Mouse (Mus musculus) right cerebral cortex, postnatal 4 days (tissue): ENCODE measurements at regions not wholly inside any gene's neighbourhood (a gene's known extent, or its start where the extent isn't known, plus 50 kb on each side); places are given as distances from the start of the nearest gene placed in this dataset.
A peak's percentile ranks its signal among the peaks of the same experiment; 100 is the strongest.

Source experiments
- DNase-seq: peaks from one replicate; pipeline ENCODE4 v3.0.0-alpha.2; 2022

- no peak for DNase-seq
Measured at GRCm38 (mm10) chr5:118426673-118427072, 133.8 kb upstream of the Med13l start.

DNA sequence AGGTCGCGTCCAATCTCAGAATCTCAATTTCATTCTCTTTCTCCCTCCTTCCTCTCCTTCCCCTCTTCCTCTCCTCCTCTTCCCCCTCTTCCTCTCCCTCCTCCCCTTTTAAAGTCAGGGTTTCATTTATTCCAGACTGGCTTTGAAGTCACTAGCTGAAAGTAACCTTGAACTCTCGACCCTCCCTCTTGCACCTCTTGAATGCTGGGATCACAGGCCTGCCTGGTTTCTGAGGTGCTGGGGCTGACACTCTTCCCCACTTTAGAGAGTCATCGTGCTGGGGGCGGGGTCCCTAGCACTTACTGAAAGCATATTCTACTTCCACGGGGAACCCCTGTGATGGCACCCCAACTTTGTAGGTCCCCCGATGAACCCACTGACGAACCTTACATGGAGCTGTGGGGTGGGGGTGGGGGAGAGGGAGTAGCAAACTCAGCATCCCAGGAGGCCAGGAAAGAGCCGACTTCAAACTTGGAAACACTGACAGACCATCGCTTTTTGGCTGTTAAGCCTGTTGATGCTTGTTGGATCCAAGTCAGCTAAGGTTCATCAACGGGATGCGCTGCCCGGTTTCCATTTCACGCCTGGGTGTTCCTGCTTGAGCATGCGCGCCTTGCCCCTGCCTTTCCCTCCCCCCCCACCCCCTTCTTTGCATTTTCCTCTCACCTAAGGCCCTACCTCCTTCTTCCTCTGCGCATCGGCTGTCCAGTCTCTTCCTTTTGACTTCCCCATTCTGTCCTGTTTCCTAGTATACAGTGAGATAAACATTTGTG is 132.0 kb upstream of the Med13l start:
- DNase-seq: no peak

- no peak for DNase-seq
Measured at GRCm38 (mm10) chr5:118433599-118433998, 126.9 kb upstream of the Med13l start.

GRCm38 (mm10) chr5:118434718-118435555 is 125.5 kb upstream of the Med13l start:
- no peak for DNase-seq

GRCm38 (mm10) chr5:118435556-118435950 is 124.9 kb upstream of the Med13l start:
- DNase-seq: no peak

- DNase-seq: no peak
Measured at GRCm38 (mm10) chr5:118436035-118436434, 124.4 kb upstream of the Med13l start.

DNA sequence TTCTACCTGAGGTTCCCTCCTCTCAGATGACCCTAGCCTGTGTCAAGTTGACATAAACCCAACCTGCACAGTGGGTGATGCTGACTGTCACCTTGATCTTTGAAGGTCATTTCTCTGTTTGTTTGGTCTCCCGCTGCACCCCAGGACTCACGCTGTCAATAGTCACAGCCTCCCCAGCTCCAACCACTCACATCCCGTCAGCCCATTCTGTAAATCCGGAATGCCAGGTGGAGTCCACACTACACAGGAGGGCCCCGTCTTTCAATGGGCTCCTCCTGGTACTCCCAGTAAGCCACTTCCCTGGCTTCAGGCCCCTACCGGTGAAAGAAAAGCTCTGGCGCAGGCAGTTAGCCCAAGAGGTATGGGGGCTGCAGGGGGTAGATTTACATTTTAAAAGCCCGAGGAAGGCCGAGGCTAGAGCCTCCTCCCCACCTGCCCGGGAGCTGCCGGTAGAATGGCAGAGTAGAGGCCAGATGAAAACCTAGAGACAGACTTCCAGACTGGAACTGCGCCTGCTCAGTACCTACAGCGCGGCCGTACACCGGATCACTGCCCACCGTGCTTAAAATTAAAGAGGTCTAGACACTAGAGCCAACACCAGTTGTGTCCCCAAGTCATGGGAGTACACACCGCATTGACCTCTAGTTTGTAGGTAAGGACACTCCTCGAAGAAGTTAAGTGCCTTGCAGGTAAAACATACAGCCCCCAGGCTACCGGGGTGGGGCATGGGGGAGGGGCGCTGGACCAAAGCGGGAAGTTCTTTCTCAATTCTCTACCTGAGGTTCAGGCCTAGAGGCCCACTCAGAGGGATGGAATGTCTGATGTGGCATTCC is 123.8 kb upstream of the Med13l start:
- DNase-seq: no peak

DNA sequence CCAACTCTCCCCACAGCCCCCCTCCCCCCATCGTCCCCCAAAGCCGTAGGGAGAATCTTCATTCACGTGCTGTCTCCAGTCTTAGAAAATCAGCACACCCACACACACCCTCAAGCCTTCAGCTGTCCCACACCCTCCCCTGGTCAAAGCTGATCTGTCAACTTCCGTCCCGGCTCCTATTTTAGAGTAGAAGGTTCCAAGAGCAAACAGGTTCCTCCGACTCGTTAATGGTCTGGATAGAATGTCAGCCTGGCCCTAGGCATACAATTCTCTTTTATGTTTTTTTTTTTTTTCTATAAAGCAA is 123.2 kb upstream of the Med13l start:
- DNase-seq: no peak

DNA sequence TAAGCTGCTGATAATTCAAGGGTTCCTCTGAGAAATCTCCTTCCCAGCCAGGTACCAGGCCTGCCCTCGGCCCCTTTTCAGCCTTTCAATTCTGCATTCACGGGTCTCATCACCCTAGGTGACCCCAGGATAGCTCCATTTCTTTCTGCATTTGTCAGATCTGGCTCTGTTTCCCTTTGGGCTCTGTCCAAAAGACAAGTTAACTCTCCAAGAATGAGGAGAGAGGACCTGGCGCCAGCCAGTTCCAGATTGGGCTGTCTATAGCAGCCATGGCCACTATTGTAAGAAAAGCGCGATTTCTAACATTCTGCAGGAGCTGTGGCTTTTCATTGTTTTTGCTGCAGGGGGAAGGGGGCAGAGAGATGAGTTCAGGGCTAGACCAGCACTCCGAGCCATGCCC is 122.5 kb upstream of the Med13l start:
- peak; percentile 20 for DNase-seq

- no peak for DNase-seq
Measured at GRCm38 (mm10) chr5:118444538-118445251, 115.8 kb upstream of the Med13l start.

DNA sequence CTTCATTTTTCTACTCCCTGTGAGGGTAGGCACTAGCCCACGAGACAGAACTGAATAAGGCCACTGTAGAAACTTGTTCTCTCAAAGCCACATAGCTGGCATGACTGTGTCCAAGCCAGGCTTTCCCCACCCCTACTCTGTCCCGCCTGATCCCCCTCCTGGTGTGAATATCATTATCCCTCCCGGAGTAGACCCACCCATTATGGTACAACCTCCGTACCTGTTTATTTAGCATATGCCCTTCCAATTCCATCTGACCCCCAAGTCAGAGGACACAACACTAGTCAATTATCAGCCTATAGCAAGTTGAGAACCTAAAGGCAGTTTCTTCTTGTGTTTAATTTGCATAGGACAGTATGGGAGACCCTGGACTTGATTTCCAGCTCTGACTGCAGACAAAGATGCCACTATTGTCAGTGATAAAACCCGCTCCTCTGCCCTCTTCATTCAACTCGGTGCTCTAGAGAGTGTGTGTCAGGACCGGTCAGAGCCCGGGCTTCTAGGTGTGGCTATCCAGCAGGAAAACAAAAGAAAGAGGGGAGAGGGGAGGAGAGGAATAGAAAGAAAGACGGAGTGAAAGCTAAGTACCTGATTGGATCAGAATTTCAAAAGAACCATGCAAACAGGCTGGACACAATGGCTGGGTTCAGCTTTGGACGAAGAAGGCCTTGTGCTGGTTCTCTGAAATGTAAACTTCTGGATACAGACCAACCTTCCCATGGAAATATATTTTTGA is 115.1 kb upstream of the Med13l start:
- DNase-seq: no peak

GRCm38 (mm10) chr5:118445988-118446280 is 114.5 kb upstream of the Med13l start:
- DNase-seq: no peak

- no peak for DNase-seq
Measured at GRCm38 (mm10) chr5:118446878-118447277, 113.6 kb upstream of the Med13l start.

GRCm38 (mm10) chr5:118447366-118447765 is 113.1 kb upstream of the Med13l start:
- DNase-seq: no peak

DNA sequence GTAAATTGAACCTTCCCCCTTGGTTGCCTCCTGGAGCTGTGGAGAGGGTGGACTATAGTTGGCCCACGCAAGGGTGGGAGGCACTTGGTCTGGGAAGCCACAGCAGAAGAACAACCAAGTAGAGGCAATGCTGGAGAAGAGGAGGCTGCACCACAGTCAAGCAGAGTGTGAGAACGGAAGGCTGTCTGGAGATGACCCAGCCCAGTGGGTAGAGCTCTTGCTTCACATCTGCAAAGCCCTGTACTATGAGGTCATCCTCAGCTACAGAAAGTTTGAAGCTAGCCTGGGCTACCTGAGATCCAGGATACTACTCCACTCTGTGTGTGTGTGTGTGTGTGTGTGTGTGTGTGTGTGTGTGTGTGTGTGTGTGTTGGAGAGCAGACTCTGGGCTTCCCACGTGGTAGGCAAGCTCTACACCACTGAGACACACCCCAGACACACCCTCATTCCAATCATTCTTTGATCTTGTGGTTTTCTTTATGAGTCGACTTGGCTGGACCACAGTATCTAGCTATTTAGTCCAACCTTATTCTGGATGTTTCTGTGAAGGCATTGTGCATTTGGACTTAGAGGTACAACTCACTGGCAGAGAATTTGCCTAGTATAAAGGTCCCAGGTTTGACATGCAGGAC is 111.5 kb upstream of the Med13l start:
- DNase-seq: no peak

DNA sequence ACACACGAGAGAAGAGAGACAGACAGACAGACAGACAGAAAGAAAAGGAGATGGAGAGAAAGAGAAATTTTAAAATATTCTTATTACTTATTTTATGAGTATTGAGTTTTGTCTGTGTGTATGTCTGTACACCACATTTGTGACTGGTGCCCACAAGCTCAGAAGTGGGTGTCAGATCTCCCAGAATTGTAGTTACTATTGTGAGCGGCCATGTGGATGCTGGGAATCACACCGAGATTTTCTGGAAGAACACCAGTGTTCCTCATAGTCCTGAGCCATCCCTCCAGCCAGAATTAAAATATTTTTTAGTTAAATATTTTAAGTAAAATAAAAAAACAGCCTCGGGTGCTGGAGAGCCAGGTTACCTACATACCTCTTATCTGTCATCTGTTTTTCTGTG is 110.6 kb upstream of the Med13l start:
- no peak for DNase-seq

- DNase-seq: no peak
Measured at GRCm38 (mm10) chr5:118452052-118452451, 108.4 kb upstream of the Med13l start.

- no peak for DNase-seq
Measured at GRCm38 (mm10) chr5:118454096-118454495, 106.4 kb upstream of the Med13l start.

- no peak for DNase-seq
Measured at GRCm38 (mm10) chr5:118458727-118459390, 101.6 kb upstream of the Med13l start.

GRCm38 (mm10) chr5:118459391-118459792 is 101.1 kb upstream of the Med13l start:
- no peak for DNase-seq

- DNase-seq: no peak
Measured at GRCm38 (mm10) chr5:118461967-118462366, 98.5 kb upstream of the Med13l start.
